Mouse (Mus musculus): Measurements from ENCODE around the gene Wscd2. TPM values are rescaled to one million over a fixed set of nuclear protein-coding genes. Genes with fewer than 3 reads are reported as not detected.
"Not testable (repeated sequence)": the region's sequence is repeated elsewhere in the genome, so short reads cannot be mapped to it uniquely, and the experiment has no call there.

The Wscd2 gene
- polyA plus RNA-seq, 1 experiment, result 23.5 TPM

DNA sequence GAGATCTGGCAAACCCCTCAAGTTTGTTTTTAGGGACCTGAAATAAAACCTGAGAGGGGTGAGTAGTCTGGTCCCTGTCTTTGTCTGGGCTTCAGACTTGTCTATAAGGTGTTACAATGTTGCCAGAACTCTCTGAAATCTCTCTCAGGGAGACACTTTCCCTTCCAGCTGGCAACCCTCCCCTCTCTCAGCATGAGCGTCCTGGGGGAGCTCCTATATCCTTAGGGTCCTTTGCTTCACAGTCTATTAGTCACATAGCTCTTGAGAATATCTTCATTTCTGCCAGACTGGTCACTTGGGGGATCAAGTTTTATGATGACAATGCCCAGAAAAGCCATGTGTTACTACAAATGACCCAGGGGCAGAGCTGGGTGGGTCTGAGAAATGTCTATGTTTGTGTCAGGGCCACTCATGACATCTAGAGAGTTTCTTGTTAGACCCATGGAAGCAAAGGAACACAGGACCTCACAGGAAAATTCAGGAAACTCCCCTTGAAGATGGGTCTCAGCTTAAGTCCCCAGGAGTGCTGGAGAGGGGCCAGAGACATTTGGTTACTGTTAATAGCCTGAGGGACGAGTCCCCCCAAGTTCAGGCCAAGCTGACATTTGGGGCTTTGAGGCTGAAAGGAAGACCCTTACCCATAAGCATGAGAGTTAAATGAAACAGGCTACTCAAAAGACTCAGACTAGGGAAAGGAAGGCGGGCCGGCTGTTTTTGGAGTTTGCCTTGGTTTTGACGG lies 93.5 kb downstream of the Wscd2 start:
- DNase-seq (ENCODE audit: low spot score), result no peak

DNA sequence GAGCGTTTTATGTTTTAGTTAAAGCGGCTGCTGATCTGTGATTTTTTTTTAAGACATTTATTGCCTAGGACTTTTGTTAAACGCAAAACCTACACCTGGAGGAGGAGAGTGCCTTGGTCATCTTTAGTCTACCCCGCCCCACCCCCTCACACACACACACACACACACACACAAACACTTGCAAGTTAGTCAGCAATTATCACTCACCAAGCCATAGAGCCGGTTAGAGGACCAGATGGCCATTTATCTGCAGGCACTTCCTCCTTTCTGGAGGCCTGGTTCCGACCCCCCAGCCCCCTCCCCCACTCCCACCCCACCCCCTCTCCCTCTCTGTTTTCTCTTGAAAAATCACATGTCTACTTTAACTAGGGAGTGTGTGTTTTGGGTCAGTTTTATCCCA lies 94.3 kb downstream of the Wscd2 start:
- no peak for DNase-seq (ENCODE audit: low spot score)

DNA sequence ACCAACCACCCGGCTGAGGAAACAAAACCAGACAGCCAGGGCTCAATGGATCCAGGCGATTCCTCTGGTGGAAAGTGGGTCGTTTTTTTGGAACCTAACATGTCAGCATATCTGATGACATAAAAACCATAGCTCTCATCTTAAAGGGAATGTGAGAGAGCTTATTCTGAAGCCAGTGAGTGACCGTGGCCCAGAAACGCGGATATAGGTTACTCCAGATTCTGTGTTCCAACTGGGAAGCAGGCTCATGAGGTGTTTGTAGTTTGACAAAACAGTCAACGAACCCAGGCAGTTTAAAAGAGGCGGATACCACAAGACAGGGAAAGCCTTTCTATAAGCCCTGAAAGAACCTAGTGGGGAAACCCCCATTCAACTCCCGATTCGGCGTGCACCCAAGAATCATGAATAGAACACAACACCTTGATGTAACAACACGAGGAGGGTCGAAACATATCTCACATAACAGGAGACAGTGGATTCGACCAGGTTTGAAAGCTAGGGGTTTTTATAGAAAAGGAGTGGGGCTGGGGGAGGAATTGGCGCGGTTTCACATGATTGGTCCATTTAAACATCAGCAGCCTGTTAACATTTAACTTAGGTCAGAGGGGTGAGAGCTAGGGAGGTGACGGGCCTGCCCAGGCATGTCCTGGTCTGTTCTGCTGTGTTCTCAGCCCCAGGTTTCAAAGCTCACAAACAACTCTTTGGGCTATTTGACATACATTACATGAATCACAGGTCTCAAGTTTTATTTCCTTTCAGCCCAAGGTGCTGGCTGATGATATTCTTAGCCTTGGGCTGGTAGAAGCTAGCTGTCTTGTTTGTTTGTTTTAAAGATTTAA lies 95.7 kb downstream of the Wscd2 start:
- DNase-seq (ENCODE audit: low spot score), result not testable (repeated sequence)

DNA sequence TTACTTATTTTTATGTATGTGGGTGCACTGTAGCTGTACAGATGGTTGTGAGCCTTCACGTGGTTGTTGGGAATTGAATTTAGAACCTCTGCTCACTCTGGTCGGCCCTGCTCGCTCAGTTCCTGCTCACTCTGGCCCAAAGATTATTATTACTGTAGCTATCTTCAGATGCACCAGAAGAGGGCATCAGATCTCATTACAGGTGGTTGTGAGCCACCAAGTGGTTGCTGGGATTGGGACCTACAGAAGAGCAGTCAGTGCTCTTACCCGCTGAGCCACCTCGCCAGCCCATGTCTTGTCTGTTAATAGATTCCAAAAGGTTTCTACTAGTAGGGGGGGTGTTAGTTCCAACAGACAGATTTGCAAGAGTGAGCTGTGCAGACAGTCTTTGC lies 96.3 kb downstream of the Wscd2 start:
- DNase-seq (ENCODE audit: low spot score), result not testable (repeated sequence)

DNA sequence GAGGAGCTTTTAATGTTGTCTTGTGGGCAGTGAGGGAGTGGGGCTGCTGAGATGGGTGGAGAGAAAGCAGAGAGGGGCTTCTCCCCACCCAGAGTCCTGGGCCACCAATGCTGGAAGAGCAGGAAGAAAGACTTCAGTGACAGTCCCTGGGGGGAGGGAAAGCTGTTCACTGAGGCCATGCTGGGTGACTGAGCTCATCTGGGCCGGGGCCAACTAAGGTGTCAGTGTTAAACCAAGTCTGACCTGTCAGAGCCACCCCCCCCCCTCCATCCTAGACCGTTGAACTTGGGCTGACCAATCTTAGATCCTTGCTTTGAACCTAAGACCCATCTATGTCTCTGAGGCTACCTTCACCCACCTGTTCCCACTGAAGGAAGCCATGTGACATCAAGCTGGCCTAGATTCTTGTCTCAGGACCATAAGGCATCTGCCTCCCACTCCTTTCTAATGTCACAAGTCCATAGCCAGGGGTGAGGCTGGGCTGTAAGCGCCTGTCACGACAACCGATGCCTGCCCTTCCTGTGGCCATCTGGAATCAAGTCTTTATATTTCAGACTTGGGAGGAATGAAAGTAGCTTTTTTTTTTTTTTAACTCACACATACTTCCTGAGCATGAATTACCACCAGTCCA lies 100.0 kb downstream of the Wscd2 start:
- no peak for DNase-seq (ENCODE audit: low spot score)

DNA sequence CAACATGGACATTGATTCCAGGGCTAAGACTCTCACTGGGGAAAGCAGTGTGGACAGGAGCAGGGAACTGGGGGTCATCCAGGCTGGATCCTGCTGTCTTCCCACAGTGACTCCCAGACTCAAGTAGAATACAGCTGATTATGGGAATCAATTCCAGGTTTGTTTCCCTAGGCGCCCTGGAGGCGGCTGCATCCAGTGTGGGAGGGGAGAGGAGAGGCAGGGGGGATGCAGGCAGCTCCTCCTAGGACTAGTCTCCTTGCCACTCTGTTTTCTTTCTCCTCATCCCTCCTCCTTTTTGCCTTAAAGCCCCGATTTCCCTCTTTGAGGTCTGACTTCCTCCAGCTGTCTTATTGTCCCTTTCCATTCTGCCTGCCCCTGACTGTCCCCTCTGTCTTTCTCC lies 101.0 kb downstream of the Wscd2 start:
- DNase-seq (ENCODE audit: low spot score), result no peak

DNA sequence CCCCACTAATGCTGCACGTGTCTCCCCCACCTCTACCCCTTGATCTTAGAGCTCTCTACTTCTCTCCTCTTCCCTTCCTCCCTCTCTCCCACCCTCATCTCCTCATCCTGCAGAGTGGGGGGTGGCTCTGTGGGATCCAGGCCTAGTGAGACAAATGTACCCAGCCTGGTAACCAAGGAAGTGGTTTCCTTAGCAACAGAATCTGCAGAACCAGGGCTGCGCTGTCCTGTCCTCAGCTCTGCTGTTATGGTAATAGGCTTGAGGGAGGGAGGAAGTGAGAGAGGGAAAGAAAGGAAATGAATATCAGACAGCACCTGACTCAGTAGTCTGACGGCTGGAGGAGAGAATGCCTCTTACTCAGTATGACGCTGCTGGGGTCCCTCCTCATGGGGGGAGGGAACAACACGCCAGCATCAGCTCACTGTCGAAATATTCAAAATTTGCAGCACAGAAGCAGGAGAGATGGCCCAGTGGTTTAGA lies 101.7 kb downstream of the Wscd2 start:
- DNase-seq (ENCODE audit: low spot score), result no peak

DNA sequence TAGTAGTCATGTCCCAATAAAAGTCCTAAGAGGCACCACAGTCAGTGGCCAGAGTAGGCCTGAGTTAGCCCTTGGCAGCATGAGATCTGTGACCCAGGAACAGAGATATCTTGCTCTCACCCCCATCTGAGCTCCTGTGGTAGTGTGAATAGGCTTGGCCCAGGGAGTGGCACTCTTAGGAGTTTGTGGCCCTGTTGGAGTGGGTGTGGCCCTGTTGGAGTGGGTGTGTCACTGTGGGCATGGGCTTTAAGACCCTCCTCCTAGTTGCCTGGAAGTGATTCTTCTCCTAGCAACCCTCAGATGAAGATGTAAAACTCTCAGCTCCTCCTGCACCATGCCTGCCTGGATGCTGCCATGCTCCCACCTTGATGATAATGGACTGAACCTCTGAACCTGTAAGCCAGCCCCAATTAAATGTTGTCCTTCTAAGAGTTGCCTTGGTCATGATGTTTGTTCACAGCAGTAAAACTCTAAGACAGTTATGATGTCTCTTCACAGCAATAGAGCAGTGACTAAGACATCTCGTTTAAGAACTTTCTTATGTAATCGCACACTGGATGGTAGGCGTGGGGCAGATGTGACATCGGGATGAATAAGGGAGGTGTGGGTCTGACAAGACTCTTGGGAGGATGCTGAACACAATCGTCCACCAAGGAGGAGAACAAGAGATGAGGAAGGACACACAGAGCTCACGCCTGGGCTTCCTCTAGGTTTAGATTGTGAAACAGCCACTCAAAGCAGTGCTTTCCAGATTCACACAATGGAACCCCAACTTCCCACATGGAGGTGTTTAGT lies 104.0 kb downstream of the Wscd2 start:
- no peak for DNase-seq (ENCODE audit: low spot score)

DNA sequence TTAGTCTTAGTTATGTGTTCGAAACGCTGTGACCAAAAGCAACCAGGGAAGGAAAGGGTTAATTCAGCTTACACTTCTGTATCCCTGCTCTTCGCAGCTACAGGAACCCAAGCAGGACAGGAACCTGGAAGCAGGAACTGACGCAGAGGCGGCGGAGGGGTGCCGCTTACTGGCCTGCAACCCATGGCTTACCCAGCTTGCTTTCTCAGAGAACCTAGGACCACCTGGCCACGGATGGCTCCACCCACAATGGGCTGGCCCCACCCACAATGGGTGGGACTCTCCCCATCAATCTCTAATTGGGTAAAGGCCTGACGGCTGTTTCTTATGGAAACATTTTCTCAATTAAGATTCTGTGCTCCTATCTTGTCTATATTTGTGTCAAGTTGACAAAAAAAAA lies 106.1 kb downstream of the Wscd2 start:
- DNase-seq (ENCODE audit: low spot score), result no peak

DNA sequence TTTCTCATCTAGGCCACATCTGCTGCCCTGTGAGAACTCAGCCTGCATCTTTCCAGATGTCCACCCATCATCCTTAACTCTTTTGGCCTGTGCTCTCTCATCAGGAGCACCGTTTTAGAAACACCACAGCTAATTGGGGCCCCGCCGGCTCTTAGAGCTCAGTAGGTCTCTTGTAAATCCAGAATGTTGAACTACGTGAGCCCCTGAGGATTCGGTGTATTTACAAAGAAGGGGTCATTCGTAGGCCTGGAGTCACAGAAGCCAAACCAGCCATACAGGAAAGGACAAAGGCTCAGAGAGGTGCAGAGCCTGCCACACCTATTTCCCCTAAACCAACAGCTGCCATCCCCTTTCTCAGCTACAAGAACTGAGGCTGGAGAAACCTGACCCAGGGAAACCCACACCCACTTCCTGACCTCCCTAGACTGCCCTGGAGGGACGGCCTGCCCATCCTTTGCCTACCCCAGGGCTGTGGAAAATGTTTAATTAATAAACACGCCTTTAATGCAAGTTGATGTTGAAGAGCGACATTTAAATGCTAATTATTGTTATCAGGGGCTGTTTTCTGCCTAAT lies 106.7 kb downstream of the Wscd2 start:
- no peak for DNase-seq (ENCODE audit: low spot score)

DNA sequence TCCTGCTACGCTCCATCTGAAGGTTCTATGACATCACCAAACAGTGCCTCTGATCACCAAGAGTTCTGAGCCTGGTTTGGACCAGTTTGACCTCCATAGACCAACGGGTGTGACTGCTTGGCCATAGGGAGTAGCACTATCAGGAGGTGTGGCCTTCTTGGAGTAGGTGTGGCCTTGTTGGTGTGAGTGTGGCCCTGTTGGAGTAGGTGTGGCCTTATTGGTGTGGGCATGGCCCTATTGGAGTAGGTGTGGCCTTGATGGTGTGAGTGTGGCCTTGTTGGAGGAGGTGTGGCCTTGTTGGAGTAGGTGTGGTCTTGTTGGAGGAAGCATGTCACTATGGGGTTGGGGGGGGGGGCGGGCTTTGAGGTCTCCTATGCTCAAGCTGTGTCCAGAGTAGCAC lies 110.0 kb downstream of the Wscd2 start:
- DNase-seq (ENCODE audit: low spot score), result no peak

DNA sequence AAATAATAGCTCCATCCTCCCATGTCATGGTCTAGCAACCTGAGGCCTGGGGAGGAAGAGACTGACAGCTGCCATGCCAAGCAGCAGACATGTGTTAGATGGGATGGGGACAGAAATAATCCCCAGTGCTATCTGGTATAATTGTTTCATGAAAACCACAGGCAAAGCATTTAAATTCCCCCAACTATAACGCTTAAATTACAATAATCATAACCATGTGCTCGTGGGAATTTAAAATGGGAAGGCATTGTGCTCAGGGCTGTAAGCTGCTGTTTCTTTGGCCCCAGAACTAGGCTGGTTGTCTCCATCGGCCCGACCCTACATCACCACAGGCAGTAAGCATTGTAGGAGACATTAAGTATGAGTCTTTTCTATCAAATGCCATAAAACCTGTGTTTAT lies 110.7 kb downstream of the Wscd2 start:
- DNase-seq (ENCODE audit: low spot score), result no peak

DNA sequence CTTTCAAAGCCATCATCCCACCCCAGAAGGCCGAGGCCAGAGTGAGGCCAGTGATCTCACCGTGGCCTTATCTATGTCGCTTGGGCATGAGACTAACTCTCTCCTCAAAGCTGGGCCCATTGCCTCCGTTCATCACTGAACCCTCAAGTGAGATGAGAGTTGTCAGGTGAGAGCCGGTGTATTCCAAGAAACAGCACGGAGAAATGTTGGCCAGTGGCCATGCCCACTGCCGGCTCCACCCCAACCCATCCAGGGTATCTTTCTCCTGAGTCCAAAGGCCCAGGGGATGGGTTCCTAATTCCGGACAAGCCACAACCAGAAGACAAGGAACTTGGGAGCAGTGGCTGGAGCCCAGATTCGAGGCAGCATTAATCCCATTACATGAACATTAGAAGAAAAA lies 113.3 kb downstream of the Wscd2 start:
- DNase-seq (ENCODE audit: low spot score), result no peak

DNA sequence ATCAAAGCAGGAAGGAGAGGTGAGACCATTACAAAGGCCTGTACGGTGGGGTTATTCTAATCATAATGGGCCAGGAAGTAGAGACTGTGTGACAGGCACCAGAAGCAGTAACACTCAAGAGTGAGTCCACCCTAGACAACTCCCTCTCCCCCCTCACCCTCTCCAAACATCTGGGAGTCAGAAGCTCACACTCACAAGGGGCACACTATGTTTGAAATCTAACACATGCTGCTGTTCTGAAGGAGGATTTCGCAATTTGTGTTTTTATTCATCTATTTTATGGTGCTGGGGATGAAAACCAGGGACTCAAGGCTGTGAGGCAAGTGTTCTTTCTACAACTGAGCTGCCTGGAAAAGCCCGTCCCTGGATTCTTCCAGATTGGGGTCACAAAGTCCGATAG lies 114.6 kb downstream of the Wscd2 start:
- no peak for DNase-seq (ENCODE audit: low spot score)

DNA sequence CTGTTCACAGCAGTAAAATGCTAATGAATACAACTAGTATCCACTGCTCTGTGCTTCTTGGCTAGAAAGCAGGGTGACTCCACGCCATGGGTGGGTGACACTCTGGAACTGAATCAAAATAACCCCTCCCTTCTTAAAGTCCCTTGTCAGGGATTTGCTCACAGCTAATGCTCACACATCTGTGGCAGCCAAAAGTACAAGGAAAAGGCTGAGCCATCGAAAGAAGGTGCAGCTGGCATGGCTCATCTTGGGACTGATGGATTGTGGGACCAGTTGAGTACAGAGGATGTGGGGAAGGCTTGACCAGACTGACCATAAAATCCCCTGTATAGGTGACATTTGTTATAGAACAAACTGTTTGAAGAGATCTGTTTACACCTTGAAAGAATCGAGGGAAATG lies 116.0 kb downstream of the Wscd2 start:
- DNase-seq (ENCODE audit: low spot score), result no peak

DNA sequence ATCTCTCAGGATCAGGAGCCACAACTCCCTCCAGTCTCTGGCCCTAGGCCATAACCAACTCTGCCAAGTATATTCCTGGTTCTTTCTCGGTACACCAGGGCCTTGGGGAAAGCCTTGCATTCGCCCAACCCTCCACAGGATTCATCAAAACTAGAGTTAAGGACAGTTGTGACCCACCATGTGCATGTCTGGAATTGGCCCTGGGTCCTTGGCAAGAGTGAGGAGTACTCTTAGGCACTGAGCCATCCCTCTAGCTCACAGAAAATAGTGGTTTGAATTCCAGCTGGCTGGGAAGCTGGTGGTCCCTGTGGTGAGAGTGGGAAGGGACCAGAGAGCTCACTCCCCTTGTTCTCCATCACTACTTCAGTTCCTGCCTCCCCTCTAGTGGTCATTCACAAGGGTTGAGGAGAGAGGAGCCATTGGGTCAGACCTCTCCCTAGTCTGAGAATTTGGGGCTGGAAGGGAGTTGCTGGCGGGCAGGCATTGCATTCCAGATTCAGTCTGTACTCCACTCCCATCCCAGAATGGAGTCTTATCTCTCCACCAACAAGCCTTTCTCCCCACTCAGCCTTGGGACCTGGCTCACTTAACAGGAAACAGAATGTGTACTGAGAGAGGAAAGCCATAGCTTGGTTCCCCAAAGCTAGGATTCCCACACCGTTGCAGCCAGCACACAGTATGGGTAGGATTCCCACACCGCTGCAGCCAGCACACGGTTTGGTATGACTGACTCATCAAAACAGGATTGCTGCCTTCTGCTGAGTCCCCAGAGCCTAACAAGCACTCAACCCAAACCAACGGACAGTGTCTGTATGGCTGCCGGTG lies 117.0 kb downstream of the Wscd2 start:
- DNase-seq (ENCODE audit: low spot score), result no peak

DNA sequence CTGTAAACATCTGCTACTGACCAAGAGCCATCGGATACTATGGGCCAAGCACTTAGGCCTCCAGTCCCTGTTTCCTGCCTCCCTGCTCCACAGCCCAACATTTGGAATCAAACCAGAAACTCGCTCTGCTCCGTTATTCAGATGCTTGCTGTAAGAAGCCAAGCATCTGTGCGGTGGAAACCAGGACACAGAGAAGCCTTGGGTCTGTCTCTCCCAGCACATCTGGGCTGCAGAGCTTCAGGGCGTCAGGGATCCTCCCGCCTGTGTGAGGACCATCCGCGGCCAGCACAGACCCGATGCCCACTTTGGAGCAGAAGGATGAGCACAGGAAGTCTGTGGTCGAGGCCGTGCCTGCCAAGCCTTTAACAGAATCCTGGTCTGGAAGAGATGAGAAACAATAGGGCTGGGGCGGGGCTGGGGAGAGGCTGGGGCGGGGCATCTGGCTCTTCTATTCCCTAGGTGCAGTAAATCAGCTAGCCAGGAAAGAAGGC lies 117.9 kb downstream of the Wscd2 start:
- DNase-seq (ENCODE audit: low spot score), result no peak

DNA sequence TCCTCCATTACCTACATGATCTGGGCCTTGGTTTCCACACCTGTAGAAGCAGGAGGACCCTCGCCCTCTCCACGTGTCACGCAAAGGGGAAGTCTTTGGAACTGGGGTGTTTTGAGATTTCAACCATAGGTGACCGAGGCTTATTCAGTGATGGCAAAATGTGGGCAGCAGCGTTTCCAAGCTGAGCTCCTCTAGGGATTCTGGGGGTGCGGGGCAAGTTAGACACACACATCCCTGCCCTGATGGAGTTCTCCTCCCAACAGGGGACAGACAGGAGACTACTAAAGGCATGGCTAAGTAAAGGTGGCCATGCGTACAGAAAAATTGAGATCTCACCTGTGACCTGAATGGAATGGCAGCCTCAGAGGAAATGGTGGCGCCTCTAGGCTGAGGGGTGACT lies 118.4 kb downstream of the Wscd2 start:
- DNase-seq (ENCODE audit: low spot score), result no peak

DNA sequence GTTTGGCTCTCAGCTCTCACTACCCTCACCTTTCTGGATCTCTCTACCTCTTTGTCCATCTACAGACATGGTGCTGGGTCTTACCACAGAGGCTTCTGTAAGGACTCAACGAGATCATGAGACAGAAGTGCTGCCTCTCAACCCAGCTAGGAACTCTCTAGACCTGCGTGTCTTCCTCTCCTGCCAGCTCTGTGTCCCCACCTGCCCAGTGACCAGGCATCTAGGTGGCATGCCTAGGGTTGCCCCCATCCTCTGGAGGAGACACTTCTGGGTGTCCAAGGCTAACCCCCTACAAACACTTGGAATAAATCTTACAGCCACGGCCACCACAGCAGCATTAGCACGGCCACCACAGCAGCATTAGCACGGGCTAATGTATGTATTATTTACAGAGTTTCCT lies 119.8 kb downstream of the Wscd2 start:
- no peak for DNase-seq (ENCODE audit: low spot score)

DNA sequence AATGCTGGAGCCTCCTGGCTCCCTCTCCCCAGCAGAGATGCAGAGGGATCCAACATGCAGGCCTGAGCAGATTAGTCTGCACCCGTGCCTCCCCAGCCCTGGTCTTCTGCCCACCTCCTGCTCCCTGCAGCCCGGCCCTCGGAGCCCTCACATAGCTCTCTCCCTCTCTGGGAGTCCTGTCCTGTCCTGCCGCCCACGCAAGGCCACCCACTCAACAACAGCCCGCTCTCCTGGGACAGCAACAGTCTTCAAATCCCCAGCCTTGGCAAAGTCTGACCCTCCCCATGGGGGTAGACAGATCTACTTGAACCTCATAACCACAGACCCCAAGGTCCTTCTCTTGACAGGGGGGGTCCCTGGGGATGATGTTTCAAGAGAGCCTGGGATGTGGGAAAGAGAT lies 120.4 kb downstream of the Wscd2 start:
- no peak for DNase-seq (ENCODE audit: low spot score)

DNA sequence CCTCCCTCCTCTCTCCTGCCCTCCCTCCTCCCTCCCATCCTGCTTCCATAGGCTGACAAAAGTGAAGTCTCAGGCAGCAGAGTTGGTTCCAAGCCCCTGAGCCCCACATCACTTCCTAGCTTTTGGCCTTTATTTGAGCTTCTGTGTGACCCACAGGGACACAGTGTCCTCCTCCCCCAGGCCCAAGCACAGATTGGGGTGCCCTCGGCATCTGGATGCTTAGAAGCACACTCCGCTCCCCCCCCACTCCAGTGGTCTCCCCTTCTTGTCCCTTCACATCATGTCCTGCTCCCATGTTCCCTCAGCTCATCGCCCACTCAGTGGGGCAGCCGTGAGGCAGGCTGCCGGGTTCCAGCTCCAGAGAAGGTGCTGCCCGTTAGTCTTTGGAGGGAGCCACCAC lies 121.0 kb downstream of the Wscd2 start:
- DNase-seq (ENCODE audit: low spot score), result no peak
